Mouse (Mus musculus): ENCODE measurements around the gene Xpc.
A peak's percentile ranks its signal among the peaks of the same experiment; 100 is the strongest.

Xpc gene

DNA sequence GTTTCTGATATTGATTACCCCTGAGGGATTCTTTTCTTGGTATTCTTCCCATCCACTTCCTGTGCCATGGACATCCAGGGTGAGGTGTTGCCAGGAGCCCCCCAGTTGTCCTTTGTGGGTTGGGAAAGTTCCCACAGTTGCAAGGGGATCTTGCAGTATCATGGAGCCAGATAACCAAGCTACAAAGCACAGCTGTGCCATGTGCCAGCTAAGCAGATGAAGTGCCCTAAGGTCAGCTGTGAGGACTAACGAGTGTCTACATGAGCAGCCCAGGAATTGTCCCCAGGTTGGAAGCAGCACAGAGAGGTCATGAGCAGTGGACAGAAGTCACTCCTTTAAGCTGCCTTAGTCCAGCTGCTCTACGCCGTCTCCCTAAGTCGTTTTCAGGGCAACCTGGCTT is 9.9 kb upstream of the Xpc start:
- no peak for DNase-seq (ENCODE audit: low spot score)

GRCm38 (mm10) chr6:91522816-91523215 is 7.1 kb upstream of the Xpc start:
- DNase-seq (ENCODE audit: low spot score) = no peak

- no peak for DNase-seq (ENCODE audit: low spot score)
Observed at GRCm38 (mm10) chr6:91518454-91519020, 2.8 kb upstream of the Xpc start.

GRCm38 (mm10) chr6:91514737-91515362 is 838 bp downstream of the Xpc start:
- peak; percentile 28 for DNase-seq (ENCODE audit: low spot score)

- DNase-seq (ENCODE audit: low spot score) = no peak
Observed at GRCm38 (mm10) chr6:91514135-91514534, 1.6 kb downstream of the Xpc start.

GRCm38 (mm10) chr6:91510211-91510610 is 5.5 kb downstream of the Xpc start:
- no peak for DNase-seq (ENCODE audit: low spot score)

DNA sequence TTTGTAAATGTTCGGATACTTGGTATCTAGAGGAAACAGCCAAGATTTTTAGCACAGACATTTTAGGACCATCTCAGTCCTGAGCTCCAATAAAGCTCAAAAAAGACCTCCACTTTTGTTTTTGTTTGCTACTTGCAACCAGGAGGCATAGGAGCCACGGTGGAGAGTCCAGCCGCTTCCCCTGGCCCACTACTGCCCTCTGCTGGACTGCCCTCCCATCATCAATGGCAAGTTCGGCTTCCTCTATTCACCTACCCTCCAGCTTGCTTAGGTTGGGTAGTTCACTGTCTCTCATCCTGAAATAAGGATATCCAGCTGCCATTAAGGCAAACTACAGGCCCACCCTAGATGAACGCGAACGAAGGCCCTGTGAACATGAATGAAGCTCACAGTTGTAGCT is 6.4 kb downstream of the Xpc start:
- peak; percentile 76 for DNase-seq (ENCODE audit: low spot score)

- DNase-seq (ENCODE audit: low spot score) = no peak
Observed at GRCm38 (mm10) chr6:91508041-91508440, 7.6 kb downstream of the Xpc start.

- no peak for DNase-seq (ENCODE audit: low spot score)
Observed at GRCm38 (mm10) chr6:91506036-91506435, 9.7 kb downstream of the Xpc start.

DNA sequence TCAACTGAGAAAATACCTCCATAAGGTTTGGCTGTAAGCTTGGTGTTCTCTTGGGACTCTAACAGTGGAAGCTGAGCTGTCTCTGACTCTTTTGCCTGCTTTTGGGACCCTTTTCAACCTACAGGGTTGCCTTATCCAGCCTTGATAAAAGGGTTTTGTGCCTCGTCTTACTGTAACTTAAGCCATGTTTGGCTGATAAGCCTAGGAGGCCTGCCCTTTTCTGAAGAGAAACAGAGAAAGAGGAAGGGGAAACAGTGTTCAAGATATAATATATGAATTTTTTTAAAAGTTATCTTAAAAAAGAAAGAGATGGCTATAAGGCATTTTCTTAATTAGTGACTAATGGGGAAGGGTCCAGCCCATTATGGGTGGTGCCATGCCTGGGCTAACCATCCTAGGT is 12.4 kb downstream of the Xpc start:
- no peak for DNase-seq (ENCODE audit: low spot score)

GRCm38 (mm10) chr6:91494526-91494925 is 21.2 kb downstream of the Xpc start:
- DNase-seq (ENCODE audit: low spot score) = no peak

GRCm38 (mm10) chr6:91493053-91493452 is 22.6 kb downstream of the Xpc start:
- DNase-seq (ENCODE audit: low spot score) = no peak

DNA sequence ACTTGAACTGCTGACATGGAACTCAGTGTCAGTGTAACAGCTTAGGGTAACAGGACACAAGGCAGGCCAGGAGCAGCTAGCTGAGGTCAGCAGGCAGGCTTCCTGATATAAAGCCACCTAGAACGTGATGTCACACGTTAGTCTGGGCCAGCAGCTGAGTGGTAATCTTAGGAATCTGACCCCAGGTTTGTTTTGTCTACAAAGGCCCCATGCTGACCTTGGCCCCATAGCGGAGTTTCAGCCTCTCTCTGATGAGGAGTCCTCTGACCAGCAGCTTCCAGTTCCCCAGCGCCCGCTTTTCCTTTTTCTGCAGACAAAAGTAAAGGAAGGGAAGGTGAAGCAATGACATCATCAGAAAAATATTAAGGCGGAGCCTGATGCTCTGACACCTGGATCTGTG is 24.7 kb downstream of the Xpc start:
- no peak for DNase-seq (ENCODE audit: low spot score)

DNA sequence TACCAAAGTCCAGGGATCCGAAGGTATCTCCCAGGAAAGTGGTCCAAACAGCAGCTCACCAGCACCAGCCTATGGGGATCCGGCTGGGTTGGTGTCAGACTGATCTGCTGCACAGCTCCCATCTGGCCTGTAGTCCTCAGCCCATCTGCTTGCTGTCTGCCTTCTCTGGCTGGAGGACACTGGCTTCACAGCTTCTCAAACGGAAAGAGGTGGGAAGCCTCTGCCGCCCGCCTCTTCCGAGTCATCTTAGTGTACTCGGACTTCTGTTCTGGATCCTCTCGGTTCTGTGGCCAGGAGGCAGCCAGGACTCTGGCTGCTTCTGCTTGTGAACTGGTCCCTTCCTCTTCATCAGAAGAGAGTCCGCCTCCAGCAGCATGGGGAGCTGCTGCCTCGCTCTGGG is 25.8 kb downstream of the Xpc start:
- DNase-seq (ENCODE audit: low spot score) = no peak

GRCm38 (mm10) chr6:91488496-91489212 is 27.0 kb downstream of the Xpc start:
- DNase-seq (ENCODE audit: low spot score) = no peak

GRCm38 (mm10) chr6:91486736-91487453 is 28.8 kb downstream of the Xpc start:
- DNase-seq (ENCODE audit: low spot score) = no peak

DNA sequence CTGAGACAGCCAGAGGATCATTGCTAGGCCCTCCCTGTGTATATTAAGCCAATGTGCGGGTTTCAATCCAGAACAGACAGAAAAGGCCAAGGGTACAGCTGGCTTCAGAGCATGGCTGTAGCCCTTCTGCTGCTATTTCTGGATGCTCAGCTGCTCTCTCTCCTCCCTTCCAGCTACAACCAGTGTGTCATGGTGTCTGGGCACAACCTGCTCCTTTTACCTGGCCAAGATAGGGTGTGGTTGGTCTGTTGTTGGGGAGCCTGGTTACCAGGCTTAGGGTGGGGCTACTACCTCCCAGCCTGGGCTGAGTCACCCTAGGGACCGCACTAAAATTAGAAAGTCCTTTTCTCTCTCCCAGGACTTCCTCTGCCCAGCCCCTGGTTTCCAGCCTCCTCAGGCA is 32.3 kb downstream of the Xpc start:
- no peak for DNase-seq (ENCODE audit: low spot score)

DNA sequence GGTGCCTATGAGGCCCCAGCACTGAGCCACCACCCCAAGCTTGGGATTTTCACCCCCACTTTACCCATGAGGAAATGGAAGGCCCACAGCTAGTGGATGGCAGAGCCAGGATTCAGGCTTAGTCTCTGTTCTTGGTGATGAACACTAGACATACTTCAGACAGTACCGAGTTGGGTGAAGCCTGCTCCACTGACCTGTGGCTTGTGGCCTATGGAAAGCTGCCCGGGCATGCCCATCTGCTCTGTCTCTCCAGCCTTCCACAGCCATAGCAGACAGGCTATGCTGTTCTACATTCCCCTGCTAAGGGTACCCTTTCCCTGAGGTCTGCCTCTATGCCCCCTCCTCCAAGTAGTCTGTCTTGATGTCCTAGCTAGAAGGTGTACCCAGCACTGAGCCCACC is 39.1 kb downstream of the Xpc start:
- no peak for DNase-seq (ENCODE audit: low spot score)

DNA sequence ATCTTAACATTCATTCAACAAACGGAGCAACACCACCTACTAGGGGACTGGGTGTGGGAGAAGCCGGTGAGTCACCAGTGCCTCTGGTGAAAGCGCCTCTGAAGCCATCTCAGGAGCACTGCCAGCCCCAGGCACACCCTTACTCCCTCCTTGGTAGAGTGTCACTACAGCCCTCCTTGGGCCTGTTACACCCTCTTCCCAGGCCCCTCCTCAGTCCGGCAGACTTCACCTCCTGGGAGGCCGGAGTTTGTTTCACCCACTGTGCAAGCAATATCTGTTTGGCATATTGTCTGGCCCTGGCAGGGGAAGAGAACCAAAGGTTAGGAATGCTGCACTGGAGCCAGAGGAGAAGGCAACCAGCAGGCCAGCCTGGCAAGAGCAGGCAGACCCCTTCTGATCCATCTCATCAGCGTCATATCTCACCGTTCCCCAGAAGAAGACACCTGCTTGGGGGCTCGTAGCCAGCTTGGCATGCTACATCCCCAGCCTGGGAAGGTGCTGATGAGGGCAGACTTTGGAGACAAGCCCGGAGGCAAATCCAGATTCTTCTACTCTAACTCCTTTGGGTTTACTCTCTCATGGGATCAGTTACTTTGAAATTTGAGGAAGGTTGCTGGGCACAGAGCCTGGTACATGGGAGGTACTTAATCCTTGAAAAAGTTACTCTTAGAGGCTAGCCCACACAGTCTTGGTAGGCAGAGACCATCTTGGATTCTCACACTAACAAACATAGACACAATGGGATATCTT is 41.1 kb downstream of the Xpc start:
- DNase-seq (ENCODE audit: low spot score) = no peak

- DNase-seq (ENCODE audit: low spot score) = peak; percentile 38
Observed at GRCm38 (mm10) chr6:91473805-91474440, 41.8 kb downstream of the Xpc start.

DNA sequence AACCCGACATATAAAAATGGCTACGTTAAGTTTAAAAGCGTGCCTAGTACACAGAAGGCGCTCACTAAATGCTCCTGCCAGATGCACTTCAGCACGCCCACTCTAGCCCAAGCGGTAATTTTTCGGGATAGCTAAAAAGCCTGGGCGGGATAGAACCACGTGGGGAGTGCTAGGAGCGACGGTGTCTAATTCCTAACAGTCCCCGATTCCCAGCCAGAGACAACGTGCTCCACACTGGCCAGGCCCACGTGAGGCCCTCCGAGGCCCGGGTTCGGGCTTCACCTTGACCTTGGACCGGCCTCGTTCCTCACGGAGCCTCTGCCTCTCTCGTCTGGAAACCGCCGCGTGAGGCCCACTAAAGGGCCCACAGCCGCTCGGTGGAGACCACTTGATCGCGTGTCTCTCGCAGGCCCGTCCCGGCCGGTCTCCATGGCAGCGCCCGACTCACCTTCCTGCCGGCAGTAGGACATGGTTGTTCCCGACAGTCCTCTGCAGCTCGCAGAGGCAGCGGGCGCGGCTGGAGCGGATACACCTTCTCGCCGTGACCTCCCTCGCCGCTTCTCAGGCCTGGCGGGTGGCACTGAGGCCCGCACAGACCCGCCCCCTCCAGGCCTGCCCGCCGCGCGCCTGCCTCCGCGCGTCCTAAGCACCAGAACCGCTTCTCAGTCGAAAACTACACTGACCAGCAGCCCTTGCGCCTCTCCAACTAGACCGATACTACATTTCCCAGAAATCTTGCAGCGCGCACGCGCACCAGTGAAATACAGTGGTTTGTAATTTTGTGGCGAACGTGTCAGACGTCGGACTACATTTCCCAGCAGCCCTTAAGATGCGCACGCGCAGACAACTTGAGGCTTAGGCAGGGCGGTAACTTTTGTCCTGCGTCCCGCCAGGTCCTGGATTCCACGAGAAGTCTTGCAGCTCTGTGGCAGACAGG is 42.6 kb downstream of the Xpc start, which contains the start of the genes Chchd4 and Tmem43:
TSS of gene Chchd4 (minus strand) at position 679 of the 937 bp plus-strand sequence.
TSS of gene Tmem43 (plus strand) at position 836 of the 937 bp plus-strand sequence.
- DNase-seq (ENCODE audit: low spot score) = peak; percentile 100
